Mouse (Mus musculus): ENCODE data around the gene Xxylt1.

DNA sequence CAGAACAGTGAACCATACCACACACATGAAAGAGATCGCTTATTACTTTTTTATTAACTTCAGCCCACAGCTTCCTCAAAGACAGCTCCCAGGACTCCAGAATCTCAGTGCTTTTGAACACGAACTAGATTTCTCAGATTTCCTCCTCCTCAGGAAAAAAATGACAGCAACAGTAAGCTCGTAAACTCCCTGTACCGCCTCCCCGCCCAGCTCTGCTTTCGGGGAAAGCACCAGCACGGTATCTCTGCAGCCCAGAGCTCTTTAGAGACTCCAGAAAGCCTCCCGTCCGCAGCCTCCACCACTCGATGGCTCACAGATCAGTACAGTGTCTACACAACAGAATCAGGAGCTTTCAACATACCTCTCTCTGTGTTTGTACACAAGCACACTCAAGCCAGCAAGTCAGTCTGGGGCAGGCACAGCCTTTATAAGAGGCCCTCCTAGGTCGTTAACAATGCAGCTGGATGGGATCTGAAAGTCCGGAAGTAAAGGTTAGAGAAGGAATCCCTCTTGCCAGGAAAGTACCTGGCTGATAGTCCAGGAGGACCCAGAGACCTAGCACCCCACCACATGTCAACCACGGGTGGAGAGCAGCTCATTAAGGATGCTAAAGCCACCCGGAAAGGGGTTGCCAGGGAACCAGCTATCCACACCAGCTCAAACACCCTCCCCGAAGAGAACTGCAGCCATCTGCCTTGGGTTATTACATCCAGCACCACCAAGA, 146.1 kb downstream of the Xxylt1 start:
- TF ChIP-seq GATA1 (IDR thresholded peaks at IDR 0.05; ENCODE audit: borderline replicate concordance, low read length) = no peak
- no peak for TF ChIP-seq FLI1 (IDR thresholded peaks at IDR 0.05; ENCODE audit: low read length)

All from megakaryocyte, embryonic 14.5 days (primary cell).